Mouse (Mus musculus) heart, embryonic 11.5 days (tissue): Measurements from ENCODE around the gene Gcnt7. TPM values are rescaled to one million over a fixed set of nuclear protein-coding genes. Genes with fewer than 3 reads are reported as not detected.

ENCODE experiments used
- ATAC-seq: fragments of 200-750 bp; cut with Nextera tagmentation; replicated peaks from 2 replicates; pipeline ENCODE4 v1.8.0; 2017; ENCODE audit warnings: moderate library complexity; ENCODE audit not compliant: insufficient number of reproducible peaks, low FRiP score, low TSS enrichment
- H3K27ac ChIP-seq: fragments of 300-500 bp; sonication (generic); 2 replicates; pipeline ENCODE4 v1.5.1; 2014; ENCODE audit warnings: mild to moderate bottlenecking, low read depth, low read length
- H3K27me3 ChIP-seq: fragments of 300-500 bp; sonication (generic); 2 replicates; pipeline ENCODE4 v1.6.1; 2014; ENCODE audit warnings: mild to moderate bottlenecking, low read length, mixed read lengths; ENCODE audit not compliant: control insufficient read depth, insufficient read depth
- H3K36me3 ChIP-seq: fragments of 300-500 bp; sonication (generic); 2 replicates; pipeline ENCODE4 v1.6.1; 2014; ENCODE audit warnings: mild to moderate bottlenecking, low read length, moderate library complexity, mixed read lengths; ENCODE audit not compliant: control insufficient read depth, insufficient read depth
- H3K4me1 ChIP-seq: fragments of 300-500 bp; sonication (generic); 2 replicates; pipeline ENCODE4 v1.6.1; 2014; ENCODE audit warnings: low read length; ENCODE audit not compliant: control insufficient read depth, insufficient read depth
- H3K4me2 ChIP-seq: fragments of 300-500 bp; sonication (generic); 2 replicates; pipeline ENCODE4 v1.6.1; 2014; ENCODE audit warnings: mild to moderate bottlenecking, moderate library complexity
- H3K4me3 ChIP-seq: fragments of 300-500 bp; sonication (generic); 2 replicates; pipeline ENCODE4 v1.5.1; 2014; ENCODE audit warnings: low read depth, low read length
- H3K9ac ChIP-seq: fragments of 300-500 bp; sonication (generic); 2 replicates; pipeline ENCODE4 v1.6.1; 2014; ENCODE audit warnings: mild to moderate bottlenecking, low read depth, low read length, moderate library complexity
- H3K9me3 ChIP-seq: fragments of 300-500 bp; sonication (generic); replicated peaks from 2 replicates; pipeline ENCODE4 v1.6.1; 2016; ENCODE audit warnings: low read length; ENCODE audit not compliant: control insufficient read depth
- WGBS: fragments of 180-500 bp; shearing (Covaris S2); extraction: QIAGEN DNeasy Blood & Tissue Kit; methylation state at CpG from one replicate; pipeline ENCODE4 v1.1.7; 2014; ENCODE audit not compliant: insufficient replicate concordance; 5-methylcytosine and 5-hydroxymethylcytosine counted together
- polyA plus RNA-seq: library from polyadenylated mRNA; unstranded; fragments of >200 nt; fragmentation: Nextera tagmentation; extraction: Ambion mirVana; gene quantifications from 2 replicates; pipeline ENCODE4 v1.2.1, GENCODE M21; 2014

Gcnt7 gene
- polyA plus RNA-seq, 1 experiment from 2014 or later, result 0.87 TPM

- no peaks in the 10 kb centered on the region for H3K36me3 ChIP-seq
- no peak overlapping the region for H3K4me3 ChIP-seq
- H3K27me3 ChIP-seq, result no peaks in the 10 kb centered on the region
- H3K27ac ChIP-seq, result no peak overlapping the region
- H3K4me1 ChIP-seq, result 0 out of 2 replicates have a peak, but pooled peaks cover 2% of the 10 kb centered on the region
- no peak overlapping the region for H3K4me2 ChIP-seq
- no peak for ATAC-seq
- 73% methylated on average over 2 of the region's 2 CpGs for WGBS
- H3K9me3 ChIP-seq, result no peaks in the 10 kb centered on the region
- no peak overlapping the region for H3K9ac ChIP-seq
These were observed 50.9 kb downstream of the Gcnt7 start for GRCm38 (mm10) chr2:172407499-172407898.

DNA sequence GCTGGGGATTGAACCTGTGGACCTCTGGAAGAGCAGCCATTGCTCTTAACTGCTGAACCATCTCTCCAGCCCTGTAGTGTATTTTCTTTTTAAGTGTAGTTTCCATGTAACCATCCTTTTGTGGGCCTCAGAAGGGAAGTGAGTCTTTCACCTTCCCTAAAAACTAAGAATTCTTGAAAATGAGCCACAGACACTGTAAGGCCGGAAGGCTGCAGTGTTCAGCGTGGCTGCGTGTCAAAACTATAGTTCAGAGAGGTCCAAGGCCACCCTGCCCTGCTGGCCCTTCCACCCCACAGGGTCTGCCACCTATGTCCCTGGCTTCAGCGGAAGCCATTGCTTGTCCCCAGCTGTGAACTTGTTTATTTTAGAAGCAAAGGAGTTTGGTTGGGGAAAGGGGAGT is 52.2 kb downstream of the Gcnt7 start:
- H3K36me3 ChIP-seq, result no peaks in the 10 kb centered on the region
- no peak overlapping the region for H3K27ac ChIP-seq
- H3K9ac ChIP-seq, result no peak overlapping the region
- 50% methylated on average over 4 of the region's 4 CpGs for WGBS
- no peaks in the 10 kb centered on the region for H3K4me1 ChIP-seq
- no peak for ATAC-seq
- no peak overlapping the region for H3K4me2 ChIP-seq
- no peaks in the 10 kb centered on the region for H3K27me3 ChIP-seq
- H3K4me3 ChIP-seq, result no peak overlapping the region
- H3K9me3 ChIP-seq, result no peaks in the 10 kb centered on the region

GRCm38 (mm10) chr2:172405011-172405410 is 53.4 kb downstream of the Gcnt7 start:
- Histone ChIP-seq H3K27me3 (no peaks in the 10 kb centered on the region), H3K4me2 (no peak overlapping the region), H3K9ac (no peak overlapping the region), H3K9me3 (no peaks in the 10 kb centered on the region), H3K27ac (no peak overlapping the region), H3K4me3 (no peak overlapping the region), H3K36me3 (no peaks in the 10 kb centered on the region), H3K4me1 (no peaks in the 10 kb centered on the region)
- no peak for ATAC-seq
- 43% methylated on average over 3 of the region's 3 CpGs for WGBS

GRCm38 (mm10) chr2:172404239-172404638 is 54.2 kb downstream of the Gcnt7 start:
- no peak for ATAC-seq
- H3K4me1 ChIP-seq, result no peaks in the 10 kb centered on the region
- H3K27ac ChIP-seq, result no peak overlapping the region
- no peak overlapping the region for H3K4me2 ChIP-seq
- no peaks in the 10 kb centered on the region for H3K36me3 ChIP-seq
- 58% methylated on average over 7 of the region's 7 CpGs for WGBS
- H3K4me3 ChIP-seq, result no peak overlapping the region
- H3K9me3 ChIP-seq, result no peaks in the 10 kb centered on the region
- no peaks in the 10 kb centered on the region for H3K27me3 ChIP-seq
- no peak overlapping the region for H3K9ac ChIP-seq

- no peak for ATAC-seq
- Histone ChIP-seq H3K4me2 (no peak overlapping the region), H3K36me3 (no peaks in the 10 kb centered on the region), H3K4me1 (no peaks in the 10 kb centered on the region), H3K9me3 (no peaks in the 10 kb centered on the region), H3K4me3 (no peak overlapping the region), H3K27ac (no peak overlapping the region), H3K27me3 (no peaks in the 10 kb centered on the region), H3K9ac (no peak overlapping the region)
- WGBS, result 60% methylated on average over 13 of the region's 13 CpGs
These were observed 57.1 kb downstream of the Gcnt7 start for GRCm38 (mm10) chr2:172401116-172401825.

Other genes starting within 250 kb of the Gcnt7 start
- gene Mc3r, start 210.1 kb downstream of the Gcnt7 start, polyA plus RNA-seq, result 0.13 TPM in 1 of 2 replicates, not detected in the other
- 24.1 and 26.6 TPM in 2 replicates for gene Fam210b, start 113.0 kb downstream of the Gcnt7 start, polyA plus RNA-seq
- 112 and 115 TPM in 2 replicates for gene Aurka, start 88.1 kb downstream of the Gcnt7 start, polyA plus RNA-seq
- 34.4 and 34.6 TPM in 2 replicates for gene Cstf1, start 87.9 kb downstream of the Gcnt7 start, polyA plus RNA-seq
- 0.89 and 0.94 TPM in 2 replicates for gene Cass4, start 64.8 kb downstream of the Gcnt7 start, polyA plus RNA-seq
- 52.1 and 55.7 TPM in 2 replicates for gene Rtf2, start 18.0 kb downstream of the Gcnt7 start, polyA plus RNA-seq
- gene Fam209, start 13.9 kb upstream of the Gcnt7 start, polyA plus RNA-seq, result 0.24 and 0.68 TPM in 2 replicates
- gene Tfap2c, start 91.0 kb upstream of the Gcnt7 start, polyA plus RNA-seq, result 0.21 and 0.30 TPM in 2 replicates